Mouse (Mus musculus): ENCODE measurements around the gene Ipmk. TPM values are rescaled to one million over a fixed set of nuclear protein-coding genes. Genes with fewer than 3 reads are reported as not detected.
A peak's percentile ranks its signal among the peaks of the same experiment; 100 is the strongest.

Ipmk gene
- 11.5 and 12.0 TPM in 2 replicates for polyA plus RNA-seq (2015; fragmentation: Nextera tagmentation; extraction: Ambion mirVana)

DNA sequence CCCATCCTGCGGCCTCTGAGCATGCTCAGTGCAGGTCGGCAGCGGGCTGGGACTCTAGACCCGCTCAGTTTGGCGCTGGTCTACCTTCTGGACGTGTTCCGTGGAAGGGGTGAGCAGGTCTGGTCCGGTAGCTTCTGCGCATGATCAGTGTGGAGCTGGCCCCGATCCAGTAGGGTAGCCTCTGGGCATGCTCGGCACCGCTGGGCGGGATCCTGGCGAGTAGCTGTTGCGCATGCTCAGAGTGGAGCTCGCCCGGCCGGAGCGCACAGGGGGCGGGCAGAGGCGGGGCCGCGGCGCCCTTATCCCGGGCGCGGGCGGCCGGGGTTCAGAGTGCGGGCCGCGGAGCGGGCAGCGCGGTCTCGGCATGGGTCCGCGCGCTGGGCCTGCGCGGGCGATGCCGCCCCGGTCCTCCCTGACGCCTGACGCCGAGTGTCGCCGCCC lies at the start of gene Ipmk:
TSS of gene Ipmk (plus strand) at position 255 of the 441 bp plus-strand sequence.
- H3K9ac ChIP-seq (replicated peaks; ENCODE audit: low read depth): peak within 1 kb of the TSS; percentile 80
- peaks cover 16% of the 10 kb centered on the region for H3K4me1 ChIP-seq (ENCODE audit: insufficient read depth, low read depth, low read length)
- DNase-seq (ENCODE audit: low spot score) (peak; percentile 98), ATAC-seq (peak; percentile 91)
- H3K27ac ChIP-seq (ENCODE audit: low read length): peak within 1 kb of the TSS; percentile 94
- no peaks in the 10 kb centered on the region for H3K36me3 ChIP-seq (ENCODE audit: insufficient read depth, low read length)
- H3K4me2 ChIP-seq (replicated peaks; ENCODE audit: low read depth, low read length): peak within 1 kb of the TSS; percentile 97
- no peak for TF ChIP-seq CTCF (IDR thresholded peaks at IDR 0.05)
- H3K9me3 ChIP-seq (ENCODE audit: low read length): no peaks in the 10 kb centered on the region
- H3K27me3 ChIP-seq (replicated peaks; ENCODE audit: insufficient read depth, low read length): no peaks in the 10 kb centered on the region
- peak within 1 kb of the TSS; percentile 84 for H3K4me3 ChIP-seq (ENCODE audit: low read depth, low read length)
- under 1% methylated on average over 36 of the region's 49 CpGs for WGBS

DNA sequence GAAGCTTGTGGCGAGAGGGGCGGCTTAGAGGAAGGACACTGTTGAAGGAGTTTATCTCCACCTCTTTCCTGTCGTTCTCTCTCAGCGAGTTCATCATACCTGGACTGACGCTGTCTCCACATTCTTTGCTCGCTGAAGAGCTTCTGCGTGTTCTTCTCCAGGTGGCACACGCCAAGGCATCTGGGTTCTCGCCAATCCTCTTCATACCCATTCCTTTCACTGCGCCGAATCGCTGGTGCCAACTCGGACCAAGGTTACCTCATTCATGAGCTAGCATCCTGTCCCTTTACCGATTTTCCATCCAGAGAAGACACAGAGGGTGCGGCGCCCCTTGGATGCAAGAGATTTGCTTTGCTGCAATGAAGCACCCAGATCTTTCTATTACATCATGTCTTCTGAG lies 47.4 kb upstream of the Ipmk start:
- ATAC-seq: no peak
- H3K27ac ChIP-seq (ENCODE audit: low read length): no peak overlapping the region
- H3K4me1 ChIP-seq (ENCODE audit: insufficient read depth, low read depth, low read length): no peaks in the 10 kb centered on the region
- H3K9ac ChIP-seq (replicated peaks; ENCODE audit: low read depth): no peak overlapping the region
- no peaks in the 10 kb centered on the region for H3K9me3 ChIP-seq (ENCODE audit: low read length)
- H3K36me3 ChIP-seq (ENCODE audit: insufficient read depth, low read length): no peaks in the 10 kb centered on the region
- H3K27me3 ChIP-seq (replicated peaks; ENCODE audit: insufficient read depth, low read length): no peaks in the 10 kb centered on the region
- H3K4me3 ChIP-seq (ENCODE audit: low read depth, low read length): no peak overlapping the region
- DNase-seq (ENCODE audit: low spot score): no peak
- TF ChIP-seq CTCF (IDR thresholded peaks at IDR 0.05) (no peak), EP300 (IDR thresholded peaks at IDR 0.05) (no peak)
- H3K4me2 ChIP-seq (replicated peaks; ENCODE audit: low read depth, low read length): no peak overlapping the region
- 66% methylated on average over 16 of the region's 16 CpGs for WGBS

DNA sequence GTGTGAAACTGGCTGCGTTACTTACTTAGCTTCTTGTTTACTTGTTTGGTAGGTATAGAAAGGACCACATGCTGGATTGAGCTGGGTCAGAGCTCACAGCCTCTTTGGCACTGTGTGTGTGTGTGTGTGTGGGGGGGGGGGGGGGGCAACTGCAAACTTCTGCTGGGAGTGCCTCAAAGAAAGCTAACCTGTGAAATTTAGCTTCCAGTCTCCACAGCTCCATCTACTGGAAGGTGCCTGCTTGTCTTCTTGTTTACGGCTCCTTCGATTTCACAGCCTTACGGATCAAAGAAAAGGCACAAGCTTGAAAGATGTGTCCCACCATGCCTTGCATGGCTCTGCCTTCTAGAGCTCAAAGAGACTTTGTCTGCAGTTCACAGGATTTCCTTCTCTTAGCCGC lies 45.1 kb upstream of the Ipmk start:
- ATAC-seq: no peak
- Histone ChIP-seq H3K27ac (ENCODE audit: low read length) (no peak overlapping the region), H3K4me3 (ENCODE audit: low read depth, low read length) (no peak overlapping the region), H3K4me2 (replicated peaks; ENCODE audit: low read depth, low read length) (no peak overlapping the region), H3K9ac (replicated peaks; ENCODE audit: low read depth) (no peak overlapping the region), H3K27me3 (replicated peaks; ENCODE audit: insufficient read depth, low read length) (no peaks in the 10 kb centered on the region), H3K36me3 (ENCODE audit: insufficient read depth, low read length) (no peaks in the 10 kb centered on the region), H3K9me3 (ENCODE audit: low read length) (no peaks in the 10 kb centered on the region), H3K4me1 (ENCODE audit: insufficient read depth, low read depth, low read length) (no peaks in the 10 kb centered on the region)
- DNase-seq (ENCODE audit: low spot score): peak; percentile 29
- 16% methylated on average over 5 of the region's 5 CpGs for WGBS
- TF ChIP-seq CTCF (IDR thresholded peaks at IDR 0.05): peak; percentile 62
- TF ChIP-seq EP300 (IDR thresholded peaks at IDR 0.05): no peak

DNA sequence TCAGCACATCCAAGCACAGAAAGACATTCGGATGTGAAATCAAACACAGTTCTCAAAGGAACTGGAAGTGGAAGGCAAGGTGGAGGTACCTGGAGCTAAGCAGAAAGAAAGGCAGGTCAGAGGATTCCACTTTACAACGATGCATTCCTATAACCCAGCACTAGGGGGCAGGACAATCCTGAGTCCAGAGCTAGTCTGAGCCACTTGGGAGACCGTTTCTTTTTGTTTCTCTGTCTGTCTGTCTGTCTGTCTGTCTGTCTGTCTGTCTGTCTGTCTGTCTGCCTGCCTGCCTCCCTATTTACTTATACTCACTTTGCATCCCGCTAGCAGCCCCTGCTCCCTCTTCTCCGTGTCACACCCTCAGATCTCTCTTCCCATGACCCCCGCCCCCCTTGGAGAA lies 41.4 kb upstream of the Ipmk start:
- Histone ChIP-seq H3K36me3 (ENCODE audit: insufficient read depth, low read length) (no peaks in the 10 kb centered on the region), H3K27me3 (replicated peaks; ENCODE audit: insufficient read depth, low read length) (no peaks in the 10 kb centered on the region), H3K4me2 (replicated peaks; ENCODE audit: low read depth, low read length) (peak overlapping the region; percentile 34), H3K4me3 (ENCODE audit: low read depth, low read length) (no peak overlapping the region), H3K27ac (ENCODE audit: low read length) (no peak overlapping the region), H3K9ac (replicated peaks; ENCODE audit: low read depth) (no peak overlapping the region), H3K9me3 (ENCODE audit: low read length) (no peaks in the 10 kb centered on the region), H3K4me1 (ENCODE audit: insufficient read depth, low read depth, low read length) (no peaks in the 10 kb centered on the region)
- TF ChIP-seq EP300 (IDR thresholded peaks at IDR 0.05) (no peak), CTCF (IDR thresholded peaks at IDR 0.05) (peak; percentile 70)
- WGBS: 15% methylated on average over 6 of the region's 6 CpGs
- no peak for ATAC-seq
- DNase-seq (ENCODE audit: low spot score): peak; percentile 34

DNA sequence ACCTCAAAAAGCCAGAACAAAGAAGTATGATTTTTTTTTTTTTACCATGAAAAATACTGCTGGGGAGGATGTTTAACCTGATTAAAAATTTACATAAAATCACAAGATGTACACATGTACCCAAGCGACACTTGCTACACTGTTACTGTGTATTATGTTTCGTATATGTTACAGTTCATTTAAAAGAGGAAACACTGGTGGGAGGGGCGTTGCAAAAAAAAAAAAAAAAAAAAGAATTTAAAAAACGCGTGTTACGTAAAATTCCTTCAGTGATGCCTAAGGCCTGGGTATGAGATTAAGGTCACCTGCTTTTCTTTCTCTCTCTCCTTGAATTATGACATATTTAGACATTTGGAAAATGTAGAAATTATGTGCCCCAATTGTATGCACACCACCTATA lies 40.8 kb upstream of the Ipmk start:
- 67% methylated on average over 6 of the region's 6 CpGs for WGBS
- no peaks in the 10 kb centered on the region for H3K36me3 ChIP-seq (ENCODE audit: insufficient read depth, low read length)
- no peak for TF ChIP-seq CTCF (IDR thresholded peaks at IDR 0.05)
- TF ChIP-seq EP300 (IDR thresholded peaks at IDR 0.05): no peak
- H3K27me3 ChIP-seq (replicated peaks; ENCODE audit: insufficient read depth, low read length): no peaks in the 10 kb centered on the region
- no peaks in the 10 kb centered on the region for H3K4me1 ChIP-seq (ENCODE audit: insufficient read depth, low read depth, low read length)
- no peaks in the 10 kb centered on the region for H3K9me3 ChIP-seq (ENCODE audit: low read length)
- no peak overlapping the region for H3K4me3 ChIP-seq (ENCODE audit: low read depth, low read length)
- ATAC-seq: no peak
- no peak overlapping the region for H3K27ac ChIP-seq (ENCODE audit: low read length)
- DNase-seq (ENCODE audit: low spot score): no peak
- H3K9ac ChIP-seq (replicated peaks; ENCODE audit: low read depth): no peak overlapping the region
- H3K4me2 ChIP-seq (replicated peaks; ENCODE audit: low read depth, low read length): no peak overlapping the region

DNA sequence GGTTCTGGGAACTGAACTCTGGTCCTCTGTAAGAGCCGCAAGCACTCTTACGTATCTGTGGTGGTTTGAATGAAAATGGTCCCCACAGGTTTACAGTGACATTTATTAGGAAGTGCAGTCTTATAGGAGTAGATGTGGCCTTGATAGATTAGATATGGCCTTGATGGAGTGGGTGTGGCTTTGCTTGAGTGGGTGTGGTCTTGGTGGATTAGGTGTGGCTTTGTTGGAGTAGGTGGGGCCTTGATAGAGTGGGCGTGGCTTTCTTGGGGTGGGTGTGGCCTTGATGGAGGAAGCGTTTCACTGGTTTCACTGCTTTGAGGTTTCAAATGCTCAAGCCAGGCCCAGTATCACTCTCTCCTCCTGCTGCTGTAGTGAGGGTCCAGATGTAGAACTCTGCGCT lies 39.4 kb upstream of the Ipmk start:
- Histone ChIP-seq H3K4me1 (ENCODE audit: insufficient read depth, low read depth, low read length) (no peaks in the 10 kb centered on the region), H3K36me3 (ENCODE audit: insufficient read depth, low read length) (no peaks in the 10 kb centered on the region), H3K27ac (ENCODE audit: low read length) (no peak overlapping the region), H3K27me3 (replicated peaks; ENCODE audit: insufficient read depth, low read length) (no peaks in the 10 kb centered on the region), H3K9ac (replicated peaks; ENCODE audit: low read depth) (no peak overlapping the region), H3K4me3 (ENCODE audit: low read depth, low read length) (no peak overlapping the region), H3K4me2 (replicated peaks; ENCODE audit: low read depth, low read length) (no peak overlapping the region), H3K9me3 (ENCODE audit: low read length) (no peaks in the 10 kb centered on the region)
- DNase-seq (ENCODE audit: low spot score) (no peak), ATAC-seq (no peak)
- WGBS: 86% methylated on average over 5 of the region's 5 CpGs
- TF ChIP-seq CTCF (IDR thresholded peaks at IDR 0.05) (no peak), EP300 (IDR thresholded peaks at IDR 0.05) (no peak)

DNA sequence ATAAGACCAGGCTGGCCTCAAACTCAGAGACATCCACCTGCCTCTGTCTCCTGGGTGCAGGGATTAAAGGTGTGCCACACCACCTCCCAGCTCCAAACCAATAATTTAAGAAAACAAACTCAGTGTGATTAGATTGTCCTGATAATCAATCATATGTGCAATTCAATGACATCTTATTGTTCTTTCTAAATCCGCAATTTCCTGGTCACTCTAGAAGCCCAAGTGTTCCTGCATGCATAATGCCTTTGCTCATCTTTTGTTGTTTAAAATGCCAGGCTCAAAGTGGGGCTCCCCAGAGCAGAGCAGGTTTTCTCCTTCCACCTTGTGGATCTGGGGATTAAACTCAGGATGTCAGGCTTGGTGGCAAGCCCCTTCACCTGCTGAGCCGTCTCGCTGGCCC lies 37.3 kb upstream of the Ipmk start:
- Histone ChIP-seq H3K9me3 (ENCODE audit: low read length) (no peaks in the 10 kb centered on the region), H3K27me3 (replicated peaks; ENCODE audit: insufficient read depth, low read length) (no peaks in the 10 kb centered on the region), H3K36me3 (ENCODE audit: insufficient read depth, low read length) (no peaks in the 10 kb centered on the region), H3K4me3 (ENCODE audit: low read depth, low read length) (no peak overlapping the region), H3K4me2 (replicated peaks; ENCODE audit: low read depth, low read length) (no peak overlapping the region), H3K9ac (replicated peaks; ENCODE audit: low read depth) (no peak overlapping the region), H3K27ac (ENCODE audit: low read length) (no peak overlapping the region), H3K4me1 (ENCODE audit: insufficient read depth, low read depth, low read length) (no peaks in the 10 kb centered on the region)
- no peak for TF ChIP-seq CTCF (IDR thresholded peaks at IDR 0.05)
- TF ChIP-seq EP300 (IDR thresholded peaks at IDR 0.05): no peak
- no peak for DNase-seq (ENCODE audit: low spot score)
- WGBS: 64% methylated on average over 3 of the region's 3 CpGs
- no peak for ATAC-seq
